Mouse (Mus musculus): ENCODE data around the gene Odf3. TPM values are rescaled to one million over a fixed set of nuclear protein-coding genes. Genes with fewer than 3 reads are reported as not detected.

Odf3 gene
- total RNA-seq, 2 experiments from 2014 or later = not detected

GRCm38 (mm10) chr7:140844905-140845665 lies 2.5 kb upstream of the Odf3 start, which contains the start of gene Scgb1c1:
Gene Scgb1c1, plus strand, starts transcription at chr7:140845547.
- peak; percentile 97 for DNase-seq

DNA sequence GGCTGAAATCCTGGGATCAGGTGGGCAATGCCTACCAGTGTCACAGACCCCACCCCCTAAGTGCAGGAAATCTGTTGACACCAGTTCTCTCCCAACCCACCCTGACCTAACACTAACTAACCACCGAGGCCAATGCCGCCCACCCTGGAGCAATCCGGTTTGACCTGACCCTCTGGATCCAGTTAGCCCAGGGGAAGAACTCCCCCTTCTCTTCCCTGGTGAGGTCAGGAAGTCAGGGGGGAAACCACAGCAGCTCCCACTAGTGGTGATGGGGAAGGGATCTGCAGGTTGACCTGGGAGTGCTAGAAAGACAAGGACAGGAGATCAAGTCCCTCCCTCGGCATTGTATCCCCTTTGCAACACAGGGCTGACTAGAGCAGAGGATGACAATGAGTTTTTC lies 1.9 kb upstream of the Odf3 start:
- no peak for DNase-seq

DNA sequence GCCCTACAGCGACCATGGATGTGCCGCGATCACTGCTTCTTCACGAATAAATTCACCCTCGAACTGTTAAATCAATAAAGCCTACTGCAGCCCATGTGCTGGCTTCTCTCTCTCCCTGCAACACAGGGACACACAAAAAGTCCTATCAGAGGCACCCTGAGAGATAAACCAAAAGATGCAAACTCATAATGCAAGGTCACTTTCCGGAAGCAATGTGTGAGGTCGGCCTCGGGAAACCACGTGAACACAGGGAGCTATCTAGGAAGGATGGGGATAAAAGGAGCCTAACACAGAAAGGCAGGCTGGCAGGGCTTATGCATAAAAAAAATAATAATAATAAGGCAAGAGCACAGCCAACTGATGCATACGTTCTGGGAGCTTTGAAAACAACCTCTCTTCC lies 929 bp upstream of the Odf3 start:
- DNase-seq = no peak

DNA sequence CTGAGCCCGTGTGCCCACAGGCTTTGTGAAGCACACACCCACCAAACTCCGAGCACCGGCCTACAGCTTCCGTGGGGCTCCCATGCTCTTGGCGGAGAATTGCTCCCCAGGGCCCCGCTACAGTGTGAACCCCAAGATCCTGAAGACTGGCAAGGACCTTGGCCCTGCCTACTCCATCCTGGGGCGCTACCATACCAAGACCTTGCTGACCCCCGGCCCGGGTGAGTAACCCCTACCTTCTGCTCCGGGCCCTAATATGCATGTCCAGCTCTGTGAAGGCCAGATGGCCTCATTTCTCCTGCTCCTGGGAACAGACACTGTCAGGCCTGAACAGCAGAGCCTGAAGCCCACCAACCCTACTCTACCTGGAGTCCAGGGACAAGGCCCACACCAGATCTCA lies 986 bp downstream of the Odf3 start:
- DNase-seq = no peak

- no peak for DNase-seq
These were observed 4.3 kb downstream of the Odf3 start for GRCm38 (mm10) chr7:140851916-140852315.

DNA sequence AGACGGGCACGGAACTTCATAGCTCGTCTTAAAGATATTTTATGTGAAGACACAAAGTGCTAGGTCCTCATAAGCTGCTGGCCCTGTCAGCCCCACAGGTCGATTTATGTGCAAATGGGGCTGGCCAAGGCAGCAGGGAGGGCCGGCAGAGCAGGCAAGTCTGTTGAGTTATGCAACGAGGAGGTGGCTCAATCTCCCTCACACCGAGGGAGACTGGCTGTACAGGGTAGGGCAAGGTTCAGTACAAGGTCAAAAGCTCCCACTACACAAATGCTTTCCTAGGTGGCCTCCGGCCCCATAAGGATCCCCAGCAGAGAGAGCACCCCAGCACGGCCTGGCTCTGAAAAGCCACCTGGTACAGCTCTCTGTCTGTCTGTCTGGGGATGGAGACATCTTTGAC lies 5.8 kb downstream of the Odf3 start:
- no peak for DNase-seq

DNA sequence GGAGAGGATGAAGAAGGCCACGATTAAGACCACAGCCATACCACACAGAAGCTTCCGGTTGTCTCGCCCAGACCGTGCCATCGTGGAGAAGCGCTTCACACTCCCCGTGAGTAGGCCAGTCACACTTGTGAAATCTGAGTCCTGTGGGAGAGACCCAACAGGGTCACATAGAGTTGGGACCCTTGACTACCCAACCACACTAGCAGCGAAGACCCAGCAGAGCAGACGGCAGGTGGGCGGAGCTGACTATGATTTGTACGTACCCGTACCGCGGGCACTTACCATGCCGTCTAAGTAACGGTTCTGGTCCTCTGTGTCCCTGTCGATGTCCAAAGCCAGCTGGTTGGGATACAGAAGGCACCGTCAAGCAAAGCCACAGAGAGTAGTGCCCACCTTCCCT lies 6.9 kb downstream of the Odf3 start:
- no peak for DNase-seq

GRCm38 (mm10) chr7:140855181-140855580 lies 7.6 kb downstream of the Odf3 start:
- no peak for DNase-seq

GRCm38 (mm10) chr7:140855860-140856784 lies 8.5 kb downstream of the Odf3 start, which contains the start of gene Gm45785:
Gene Gm45785, minus strand, starts transcription at chr7:140856331.
- peak; percentile 82 for DNase-seq

DNA sequence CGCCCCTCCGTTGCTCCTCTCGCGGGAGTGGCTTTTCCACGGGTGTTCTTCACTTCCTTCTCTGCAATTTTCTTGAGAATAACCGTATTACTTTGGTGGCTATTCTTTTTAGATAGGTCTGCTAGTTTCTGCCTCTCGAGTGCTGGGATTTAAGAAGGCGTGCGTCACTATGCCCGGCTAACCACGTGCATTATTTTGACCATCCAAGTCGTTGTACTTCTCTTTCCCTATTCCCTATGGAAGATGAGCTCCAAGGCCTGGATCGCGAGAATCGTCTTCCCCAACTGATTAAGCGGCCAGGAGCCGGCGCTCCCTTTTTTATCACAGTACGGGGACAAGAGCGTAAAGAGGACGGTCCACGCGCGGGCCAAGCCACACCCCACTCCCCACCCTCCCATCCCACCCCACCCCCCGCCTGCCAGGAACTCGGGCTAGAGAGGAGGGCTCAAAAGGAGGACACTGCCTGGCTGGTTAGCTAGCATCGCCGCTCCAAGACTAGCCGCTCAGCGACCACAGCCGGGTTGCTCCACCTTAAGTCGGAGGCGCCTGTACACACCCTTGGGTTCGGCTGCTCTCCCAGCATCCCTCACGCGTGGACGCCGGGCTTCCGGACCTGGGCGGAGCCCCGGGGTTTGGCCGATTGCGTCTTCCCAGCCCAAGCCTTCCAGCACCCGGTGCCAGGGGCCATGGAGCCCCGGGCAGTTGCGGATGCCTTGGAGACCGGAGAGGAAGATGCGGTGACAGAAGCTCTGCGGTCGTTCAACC lies 9.4 kb downstream of the Odf3 start, which contains the start of gene Ric8a:
Gene Ric8a, plus strand, starts transcription at position 173 of the 765 bp plus-strand sequence.
- DNase-seq = peak; percentile 91

GRCm38 (mm10) chr7:140857550-140858505 lies 10.2 kb downstream of the Odf3 start, which contains the start of gene Bet1l:
Gene Bet1l, minus strand, starts transcription at chr7:140857577.
- no peak for DNase-seq

DNA sequence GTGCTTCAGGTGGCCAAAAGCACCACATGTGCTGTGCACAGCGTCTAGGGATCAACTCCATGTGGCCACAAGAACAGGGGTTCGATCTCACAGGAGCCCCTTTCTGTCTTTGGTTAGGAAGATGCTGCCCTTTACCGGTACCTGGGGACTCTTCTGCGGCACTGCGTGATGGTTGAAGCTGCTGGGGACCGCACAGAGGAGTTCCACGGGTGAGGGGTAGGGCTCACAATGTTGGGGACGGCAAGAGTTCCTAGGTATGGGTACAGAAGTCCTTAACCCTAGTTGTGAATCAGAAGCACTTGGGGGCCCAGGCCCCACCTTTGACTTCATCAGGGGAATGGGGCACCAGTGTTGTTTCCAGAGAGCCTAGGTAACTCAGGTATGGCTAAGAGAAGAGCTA lies 11.1 kb downstream of the Odf3 start:
- DNase-seq = no peak

DNA sequence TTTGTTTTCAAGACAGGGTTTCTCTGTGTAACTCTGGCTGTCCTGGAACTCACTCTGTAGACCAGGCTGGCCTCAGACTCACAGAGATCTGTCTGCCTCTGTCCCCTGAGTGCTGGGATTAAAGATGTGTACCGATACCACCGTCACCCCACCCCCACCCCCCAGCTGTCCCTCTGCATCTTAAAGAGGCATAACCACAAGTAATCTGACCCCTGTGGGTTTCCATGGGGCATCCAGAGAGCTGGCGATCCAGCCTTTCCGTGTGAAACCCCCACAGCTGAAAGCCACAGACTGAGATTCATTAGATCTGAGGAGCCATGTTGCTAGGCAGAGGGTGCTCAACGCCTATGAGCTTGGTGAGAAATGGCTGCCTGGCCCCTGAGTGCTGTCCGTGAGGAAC lies 12.4 kb downstream of the Odf3 start:
- no peak for DNase-seq

- DNase-seq = no peak
These were observed 13.1 kb downstream of the Odf3 start for GRCm38 (mm10) chr7:140860728-140861127.

- no peak for DNase-seq
These were observed 17.2 kb downstream of the Odf3 start for GRCm38 (mm10) chr7:140864761-140865160.

GRCm38 (mm10) chr7:140874224-140874623 lies 26.6 kb downstream of the Odf3 start:
- DNase-seq = no peak

DNA sequence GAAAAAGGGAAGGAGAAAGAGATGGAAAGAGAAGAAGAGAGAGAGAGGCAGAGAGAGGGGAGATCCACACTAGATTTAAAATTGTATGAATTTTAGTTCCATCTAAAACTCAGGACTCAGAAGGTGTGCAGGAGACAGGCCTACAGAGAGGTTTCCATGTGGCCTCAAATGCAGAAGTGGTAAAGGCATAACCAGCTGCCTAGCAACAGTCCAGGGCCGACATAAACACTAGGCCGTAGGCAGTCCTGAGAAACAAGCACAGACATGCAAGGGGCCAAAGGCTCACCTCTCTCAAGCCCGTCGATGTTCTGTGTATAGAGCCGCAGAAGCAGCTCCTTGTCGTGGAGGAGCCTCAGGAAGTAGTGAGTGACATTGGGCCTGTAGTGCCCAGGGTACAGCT lies 29.8 kb downstream of the Odf3 start:
- no peak for DNase-seq

- DNase-seq = no peak
These were observed 31.8 kb downstream of the Odf3 start for GRCm38 (mm10) chr7:140879355-140879754.

DNA sequence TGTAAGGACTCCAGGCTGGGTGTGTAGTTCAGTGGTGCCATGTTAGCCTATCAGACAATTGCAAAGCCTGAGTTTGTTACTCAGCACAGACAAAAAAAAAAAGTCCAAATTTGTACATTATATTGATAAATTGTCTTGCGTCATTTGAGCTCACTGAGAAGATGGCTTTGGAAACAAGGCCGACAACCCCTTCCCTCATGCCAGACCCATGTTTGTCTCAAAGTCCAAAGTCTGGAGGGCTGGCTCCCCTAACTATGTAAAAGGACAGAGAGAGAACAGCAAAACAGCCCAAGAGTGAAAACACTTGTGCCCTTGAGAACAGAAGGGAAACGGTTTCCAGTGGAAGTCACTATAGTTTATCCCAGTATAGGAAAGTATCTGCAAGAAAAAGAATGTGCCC lies 32.8 kb downstream of the Odf3 start:
- no peak for DNase-seq

- no peak for DNase-seq
These were observed 33.4 kb downstream of the Odf3 start for GRCm38 (mm10) chr7:140880865-140881515.
